Mouse (Mus musculus): Measurements from ENCODE around the gene Gm3139. TPM values are rescaled to one million over a fixed set of nuclear protein-coding genes. Genes with fewer than 3 reads are reported as not detected.
"Not testable (repeated sequence)": the region's sequence is repeated elsewhere in the genome, so short reads cannot be mapped to it uniquely, and the experiment has no call there.

Gm3139 gene
- polyA plus RNA-seq (2016; fragmentation: Nextera tagmentation; extraction: Ambion mirVana) = not detected in 2 replicates

DNA sequence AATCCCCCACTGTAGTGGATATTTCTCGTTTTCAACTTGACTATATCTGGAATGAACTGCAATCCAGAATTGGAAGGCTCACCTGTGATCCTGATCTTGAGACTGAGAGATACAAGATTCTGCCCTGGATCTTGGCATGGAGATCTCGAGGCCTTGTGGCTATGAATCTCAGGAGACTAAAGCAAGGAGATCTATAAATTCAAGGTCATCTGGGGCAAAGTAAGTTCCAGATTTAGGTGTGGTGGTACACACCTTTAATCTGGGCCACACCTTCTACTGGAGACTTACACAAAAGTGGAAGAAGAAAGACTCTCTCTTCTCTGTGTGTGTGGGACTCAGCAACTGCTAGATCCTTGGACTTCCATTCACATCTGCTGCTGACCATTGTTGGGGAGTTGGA lies at the start of gene Gm3139:
TSS of gene Gm3139 (plus strand) at position 301 of the 400 bp plus-strand sequence.
- not testable (repeated sequence) for H3K36me3 ChIP-seq (replicated peaks)
- no CpG with 5 or more reads among the region's 2 CpGs for WGBS

More for the DNA sequence above, at the start of gene Gm3139:
- not testable (repeated sequence) for H3K27me3 ChIP-seq (replicated peaks; ENCODE audit: low read depth, poor library complexity, severe bottlenecking); H3K4me1 ChIP-seq; DNase-seq (ENCODE audit: low spot score); H3K4me3 ChIP-seq; H3K27ac ChIP-seq (replicated peaks); H3K9me3 ChIP-seq

Other genes starting within 250 kb of the Gm3139 start
- gene A430089I19Rik, start 219.5 kb upstream of the Gm3139 start, polyA plus RNA-seq (2016; fragmentation: Nextera tagmentation; extraction: Ambion mirVana) = not detected in 2 replicates
- gene Gm6502, start 211.9 kb upstream of the Gm3139 start, polyA plus RNA-seq (2016; fragmentation: Nextera tagmentation; extraction: Ambion mirVana) = not detected in 2 replicates
- gene AA792892, start 186.5 kb upstream of the Gm3139 start, polyA plus RNA-seq (2016; fragmentation: Nextera tagmentation; extraction: Ambion mirVana) = not detected in 2 replicates
- not detected in 2 replicates for gene Gm7682, start 80.5 kb upstream of the Gm3139 start, polyA plus RNA-seq (2016; fragmentation: Nextera tagmentation; extraction: Ambion mirVana)
- gene Gm3147, start 90.1 kb downstream of the Gm3139 start, polyA plus RNA-seq (2016; fragmentation: Nextera tagmentation; extraction: Ambion mirVana) = not detected in 2 replicates
- gene Gm6509, start 97.7 kb downstream of the Gm3139 start, polyA plus RNA-seq (2016; fragmentation: Nextera tagmentation; extraction: Ambion mirVana) = not detected in 2 replicates
- not detected in 2 replicates for gene Gm6205, start 122.1 kb downstream of the Gm3139 start, polyA plus RNA-seq (2016; fragmentation: Nextera tagmentation; extraction: Ambion mirVana)

All from embryonic facial prominence, embryonic 10.5 days (tissue).